Mouse (Mus musculus) midbrain, embryonic 16.5 days (tissue): Measurements from ENCODE around the gene Spem2. TPM values are rescaled to one million over a fixed set of nuclear protein-coding genes. Genes with fewer than 3 reads are reported as not detected.
A peak's percentile ranks its signal among the peaks of the same experiment; 100 is the strongest.

Experiments used
- ATAC-seq: fragments of 200-750 bp; cut with Nextera tagmentation; 2 replicates; pipeline ENCODE4 v1.8.0; 2017; ENCODE audit warnings: moderate TSS enrichment
- H3K27ac ChIP-seq: fragments of 300-500 bp; sonication (generic); 2 replicates; pipeline ENCODE4 v1.5.1; 2014; ENCODE audit warnings: mild to moderate bottlenecking, low read length, mixed read lengths
- H3K27me3 ChIP-seq: fragments of 300-500 bp; sonication (generic); 2 replicates; pipeline ENCODE4 v1.6.1; 2014; ENCODE audit warnings: low read depth, low read length, mixed read lengths; ENCODE audit not compliant: control insufficient read depth, insufficient read depth
- H3K36me3 ChIP-seq: fragments of 300-500 bp; sonication (generic); 2 replicates; pipeline ENCODE4 v1.6.1; 2014; ENCODE audit warnings: mild to moderate bottlenecking, low read length, moderate library complexity, mixed read lengths; ENCODE audit not compliant: control insufficient read depth, insufficient read depth
- H3K4me1 ChIP-seq: fragments of 300-500 bp; sonication (generic); 2 replicates; pipeline ENCODE4 v1.6.1; 2014; ENCODE audit warnings: mild to moderate bottlenecking, low read length, mixed read lengths; ENCODE audit not compliant: control insufficient read depth, insufficient read depth
- H3K4me2 ChIP-seq: fragments of 300-500 bp; sonication (generic); 2 replicates; pipeline ENCODE4 v1.6.1; 2014; ENCODE audit warnings: mild to moderate bottlenecking, low read length, mixed read lengths
- H3K4me3 ChIP-seq: fragments of 300-500 bp; sonication (generic); 2 replicates; pipeline ENCODE4 v1.5.1; 2014; ENCODE audit warnings: low read depth, mild to moderate bottlenecking, low read length, moderate library complexity, mixed read lengths
- H3K9ac ChIP-seq: fragments of 300-500 bp; sonication (generic); 2 replicates; pipeline ENCODE4 v1.6.1; 2014; ENCODE audit warnings: low read depth, low read length, mixed read lengths
- H3K9me3 ChIP-seq: fragments of 300-500 bp; sonication (generic); replicated peaks from 2 replicates; pipeline ENCODE4 v1.6.1; 2014; ENCODE audit warnings: mild to moderate bottlenecking, low read length, mixed read lengths; ENCODE audit not compliant: control insufficient read depth, poor library complexity, severe bottlenecking
- WGBS: fragments of 180-500 bp; shearing (Covaris S2); extraction: QIAGEN DNeasy Blood & Tissue Kit; methylation state at CpG from one replicate; pipeline ENCODE4 v1.1.7; 2014; 5-methylcytosine and 5-hydroxymethylcytosine counted together
- polyA plus RNA-seq: library from polyadenylated mRNA; unstranded; fragments of >200 nt; fragmentation: Nextera tagmentation; extraction: Ambion mirVana; gene quantifications from 2 replicates; pipeline ENCODE4 v1.2.1, GENCODE M21; 2015

Gene Spem2
- polyA plus RNA-seq, 1 experiment from 2014 or later = not detected

DNA sequence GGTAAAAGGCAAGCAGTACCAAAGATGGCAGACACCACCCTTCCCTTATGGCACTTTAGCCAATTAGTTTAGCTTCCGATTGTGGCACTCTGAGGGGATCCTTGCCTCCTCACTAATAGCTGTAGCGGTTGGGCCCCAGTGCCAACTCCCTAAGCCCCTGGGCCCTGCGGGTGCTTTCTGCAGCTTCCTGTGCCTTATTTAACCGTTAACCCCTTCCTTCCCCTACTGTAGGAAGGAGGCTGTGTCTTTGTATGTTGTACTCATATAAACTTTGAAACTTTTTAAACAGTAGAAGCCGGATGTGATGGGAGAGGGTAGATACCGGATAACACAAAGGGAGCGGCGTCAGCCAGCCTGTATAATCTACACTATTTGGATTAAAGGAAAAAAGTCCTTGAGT is 32.5 kb upstream of the Spem2 start:
- ATAC-seq = no peak
- H3K4me3 ChIP-seq = no peak overlapping the region
- 74% methylated on average over 8 of the region's 8 CpGs for WGBS
- no peak overlapping the region for H3K27ac ChIP-seq
- H3K27me3 ChIP-seq = no peaks in the 10 kb centered on the region
- H3K9me3 ChIP-seq = no peaks in the 10 kb centered on the region
- peaks cover 32% of the 10 kb centered on the region for H3K36me3 ChIP-seq
- H3K9ac ChIP-seq = no peak overlapping the region
- no peak overlapping the region for H3K4me2 ChIP-seq
- peaks cover 15% of the 10 kb centered on the region for H3K4me1 ChIP-seq

DNA sequence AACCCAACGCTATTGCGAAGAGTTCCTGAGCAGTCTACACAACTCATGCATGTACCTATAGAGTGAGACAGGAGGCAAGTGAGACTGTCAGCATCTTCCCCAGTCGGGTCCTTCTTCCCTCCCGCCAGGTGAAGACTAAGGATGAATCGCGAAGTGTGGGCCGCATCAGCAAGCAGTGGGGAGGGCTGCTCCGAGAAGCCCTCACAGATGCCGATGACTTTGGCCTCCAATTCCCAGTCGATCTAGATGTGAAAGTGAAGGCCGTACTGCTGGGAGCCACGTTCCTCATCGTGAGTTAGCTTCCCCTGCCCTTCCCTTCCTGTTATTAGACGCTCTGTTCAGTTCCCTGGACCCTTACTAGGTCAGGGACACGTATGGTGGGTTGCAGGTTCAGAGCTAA is 31.6 kb upstream of the Spem2 start:
- no peak for ATAC-seq
- Histone ChIP-seq H3K4me2 (no peak overlapping the region), H3K27me3 (no peaks in the 10 kb centered on the region), H3K36me3 (peaks cover 32% of the 10 kb centered on the region), H3K9me3 (no peaks in the 10 kb centered on the region), H3K27ac (no peak overlapping the region), H3K4me1 (peaks cover 22% of the 10 kb centered on the region), H3K9ac (no peak overlapping the region), H3K4me3 (no peak overlapping the region)
- 92% methylated on average over 15 of the region's 15 CpGs for WGBS

DNA sequence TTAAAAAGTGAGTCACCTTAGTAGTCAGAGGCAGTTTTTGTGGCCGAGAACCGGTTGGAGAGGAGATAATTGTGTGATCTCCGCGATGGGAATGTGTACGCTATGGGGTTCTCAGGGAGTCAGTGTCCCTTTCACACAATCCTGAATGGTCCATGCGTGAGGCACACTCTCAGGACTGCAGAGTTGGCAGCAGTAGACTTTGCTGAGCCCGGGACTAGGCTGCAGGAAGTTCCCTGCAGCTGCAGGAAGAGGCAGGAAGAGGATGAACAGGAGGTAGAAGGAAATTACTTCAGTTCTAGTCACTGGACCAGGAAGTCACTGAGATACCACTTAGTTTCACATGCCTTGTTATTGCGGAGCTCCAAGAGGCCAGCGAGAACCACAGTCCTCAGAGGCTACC is 30.9 kb upstream of the Spem2 start:
- 91% methylated on average over 9 of the region's 9 CpGs for WGBS
- ATAC-seq = no peak
- Histone ChIP-seq H3K9ac (no peak overlapping the region), H3K9me3 (no peaks in the 10 kb centered on the region), H3K36me3 (peaks cover 32% of the 10 kb centered on the region), H3K4me1 (peaks cover 22% of the 10 kb centered on the region), H3K27me3 (no peaks in the 10 kb centered on the region), H3K4me3 (no peak overlapping the region), H3K4me2 (no peak overlapping the region), H3K27ac (no peak overlapping the region)

DNA sequence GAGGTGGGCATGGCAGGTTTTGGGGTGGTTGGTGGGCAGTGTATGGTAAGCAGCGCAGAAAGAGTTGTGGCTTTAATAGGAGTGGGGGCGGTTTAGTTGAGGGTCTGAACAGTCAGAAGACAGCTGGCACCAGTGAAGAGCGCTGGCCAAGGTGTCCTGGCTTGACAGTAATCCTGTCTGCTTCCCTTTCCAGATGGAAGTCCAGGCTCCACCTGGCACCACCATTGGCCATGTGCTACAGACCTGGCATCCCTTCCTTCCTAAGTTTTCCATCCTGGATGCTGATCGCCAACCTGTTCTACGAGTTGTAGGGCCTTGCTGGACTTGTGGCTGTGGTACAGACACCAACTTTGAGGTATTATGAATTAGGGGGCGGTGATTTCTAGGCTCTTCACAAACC is 29.8 kb upstream of the Spem2 start:
- no peak overlapping the region for H3K4me3 ChIP-seq
- H3K9me3 ChIP-seq = no peaks in the 10 kb centered on the region
- H3K36me3 ChIP-seq = peaks cover 32% of the 10 kb centered on the region
- peak overlapping the region; percentile 94 for H3K4me2 ChIP-seq
- WGBS = 93% methylated on average over 6 of the region's 6 CpGs
- no peak overlapping the region for H3K27ac ChIP-seq
- peaks cover 22% of the 10 kb centered on the region for H3K4me1 ChIP-seq
- no peaks in the 10 kb centered on the region for H3K27me3 ChIP-seq
- peak overlapping the region; percentile 88; the same call in 1 of the 2 replicates for H3K9ac ChIP-seq
- no peak for ATAC-seq

DNA sequence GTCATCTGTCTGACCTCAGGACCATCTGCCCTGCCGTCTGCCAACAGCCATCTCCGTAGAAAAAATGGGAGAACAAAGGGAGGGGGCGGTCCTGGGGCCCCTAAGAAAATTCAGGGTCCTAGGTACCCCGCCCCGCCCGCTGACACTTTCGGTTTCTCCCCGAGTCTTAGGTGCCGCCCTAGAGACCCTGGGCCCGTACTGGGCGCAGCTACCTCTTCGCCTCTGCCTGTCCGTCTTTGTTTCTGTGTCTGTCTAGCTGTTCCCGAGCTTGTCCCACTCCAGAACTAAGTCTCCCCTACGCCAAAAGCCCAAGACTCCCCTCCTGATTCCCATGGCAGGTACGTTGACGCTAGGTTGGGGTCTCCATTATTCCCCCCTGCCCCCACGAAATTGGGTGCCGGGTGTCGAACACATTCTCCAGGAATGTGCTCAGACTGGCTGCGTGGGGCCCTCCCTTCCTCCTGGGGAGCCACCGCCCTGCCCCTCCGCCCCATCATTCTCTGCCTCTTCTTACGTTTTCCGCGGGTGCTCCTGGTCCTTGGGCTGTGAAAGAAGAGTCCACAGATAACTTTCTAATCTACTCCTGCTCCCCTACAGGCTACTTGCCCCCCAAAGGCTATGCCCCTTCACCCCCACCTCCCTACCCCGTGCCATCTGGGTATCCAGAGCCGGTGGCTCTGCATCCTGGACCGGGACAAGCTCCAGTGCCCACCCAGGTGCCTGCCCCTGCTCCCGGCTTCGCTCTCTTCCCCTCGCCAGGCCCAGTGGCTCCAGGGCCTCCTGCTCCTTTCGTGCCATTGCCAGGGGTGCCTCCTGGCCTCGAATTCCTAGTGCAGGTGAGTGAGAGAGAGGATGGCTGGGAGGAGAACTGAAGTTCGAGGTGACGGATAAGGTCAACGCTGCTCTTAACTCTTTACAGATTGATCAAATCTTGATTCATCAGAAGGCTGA is 28.7 kb upstream of the Spem2 start:
- no peaks in the 10 kb centered on the region for H3K27me3 ChIP-seq
- peak overlapping the region; percentile 65 for H3K4me3 ChIP-seq
- WGBS = 10% methylated on average over 36 of the region's 37 CpGs
- H3K9me3 ChIP-seq = no peaks in the 10 kb centered on the region
- peaks cover 29% of the 10 kb centered on the region for H3K36me3 ChIP-seq
- peak overlapping the region; percentile 96 for H3K27ac ChIP-seq
- peak; percentile 47 for ATAC-seq
- H3K9ac ChIP-seq = peak overlapping the region; percentile 88
- peak overlapping the region; percentile 94 for H3K4me2 ChIP-seq
- peaks cover 22% of the 10 kb centered on the region for H3K4me1 ChIP-seq

DNA sequence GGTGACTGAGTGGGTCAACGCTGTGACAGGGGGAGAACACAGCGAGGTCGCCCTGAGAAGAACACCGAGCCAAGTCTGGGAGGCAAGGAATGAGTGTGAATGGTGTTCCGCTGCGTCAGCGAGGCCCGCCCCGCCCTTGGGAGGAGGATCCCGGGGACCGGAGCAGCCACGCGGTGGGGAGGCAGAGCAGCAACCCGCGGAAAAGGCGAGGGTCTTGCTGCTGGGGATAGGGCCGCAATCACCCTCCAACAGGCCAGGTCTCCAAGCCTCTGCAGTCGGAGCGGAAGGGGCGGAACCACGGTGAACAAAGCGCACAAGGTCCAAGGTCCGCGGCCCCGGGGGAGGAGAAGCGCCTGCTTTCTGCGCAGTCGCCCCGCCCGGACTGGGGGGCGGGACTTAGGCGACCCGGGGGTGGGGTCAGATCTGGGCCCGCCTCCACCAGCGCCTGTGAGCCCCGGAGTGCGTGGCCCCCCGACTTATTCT is 28.0 kb upstream of the Spem2 start, which contains the start of gene Plscr3:
TSS of gene Plscr3 (plus strand) at position 179 of the 483 bp plus-strand sequence.
- no peaks in the 10 kb centered on the region for H3K9me3 ChIP-seq
- H3K4me1 ChIP-seq = peaks cover 22% of the 10 kb centered on the region
- peak within 1 kb of the TSS; percentile 65 for H3K4me3 ChIP-seq
- H3K4me2 ChIP-seq = peak within 1 kb of the TSS; percentile 94
- ATAC-seq = peak; percentile 89
- peak within 1 kb of the TSS; percentile 96 for H3K27ac ChIP-seq
- H3K36me3 ChIP-seq = peaks cover 22% of the 10 kb centered on the region
- WGBS = under 1% methylated on average over 35 of the region's 38 CpGs
- H3K27me3 ChIP-seq = no peaks in the 10 kb centered on the region
- peak within 1 kb of the TSS; percentile 88 for H3K9ac ChIP-seq

DNA sequence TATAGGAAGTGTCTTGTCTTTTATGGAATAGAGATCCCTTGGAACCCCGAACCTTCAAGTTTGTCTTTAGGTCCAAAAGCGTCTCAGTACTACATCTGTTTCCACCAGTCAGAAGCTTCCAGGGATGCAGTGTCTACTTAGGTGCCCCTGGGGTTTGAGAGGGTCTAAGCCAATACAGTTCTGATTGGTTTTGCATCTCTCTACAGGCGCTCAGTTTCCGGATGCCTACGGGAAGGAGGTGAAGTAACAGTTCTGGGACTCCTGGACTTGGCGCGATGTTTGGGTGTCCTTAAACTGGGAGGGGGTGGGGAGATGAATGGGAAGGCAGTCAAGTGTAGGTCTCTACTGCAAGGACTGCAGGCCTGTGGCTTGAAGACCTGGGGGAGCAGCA is 20.4 kb upstream of the Spem2 start:
- Histone ChIP-seq H3K4me1 (peaks cover 28% of the 10 kb centered on the region), H3K4me2 (peak overlapping the region; percentile 55)
- WGBS = 2% methylated on average over 7 of the region's 7 CpGs

DNA sequence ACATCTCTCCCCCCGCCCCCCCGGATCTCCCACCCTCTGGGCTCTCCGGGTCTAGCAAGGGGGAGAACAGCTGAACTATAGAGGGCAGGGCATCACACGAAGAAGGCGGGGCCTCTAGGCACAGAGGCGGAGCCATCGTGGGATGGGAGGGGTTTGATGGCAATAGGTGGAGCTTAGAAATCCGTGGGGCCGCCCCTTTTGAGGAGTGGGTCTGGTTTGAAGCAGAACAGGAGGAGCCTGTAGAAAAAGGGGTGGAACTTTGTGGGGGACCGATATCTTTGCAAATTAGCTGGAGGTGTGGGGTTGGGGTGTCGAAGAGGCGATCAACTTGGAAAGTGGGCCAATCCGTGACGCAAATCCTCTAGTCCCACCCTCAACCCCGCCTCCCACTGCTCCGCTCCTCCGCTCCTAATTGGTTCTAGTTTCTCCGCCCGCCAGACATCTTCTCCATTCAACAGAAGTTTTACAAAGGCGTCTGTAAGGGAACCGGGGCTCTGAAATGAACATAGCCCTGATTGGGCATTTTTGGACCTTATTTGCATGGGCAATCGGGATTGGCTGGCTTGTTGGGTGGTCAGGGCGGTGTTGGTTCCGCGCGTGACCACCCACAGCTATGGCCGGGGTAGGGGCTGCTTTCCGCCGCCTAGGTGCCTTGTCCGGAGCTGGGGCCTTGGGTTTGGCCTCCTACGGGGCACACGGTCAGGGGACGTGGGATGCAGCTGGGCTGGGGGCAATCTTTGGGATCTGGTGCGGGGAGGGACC is 19.9 kb upstream of the Spem2 start, which contains the start of gene Tmem256:
TSS of gene Tmem256 (plus strand) at position 563 of the 762 bp plus-strand sequence.
- peaks cover 30% of the 10 kb centered on the region for H3K4me1 ChIP-seq
- H3K9ac ChIP-seq = peak within 1 kb of the TSS; percentile 99
- H3K9me3 ChIP-seq = no peaks in the 10 kb centered on the region
- 1% methylated on average over 31 of the region's 34 CpGs for WGBS
- H3K27me3 ChIP-seq = no peaks in the 10 kb centered on the region
- peaks cover 4% of the 10 kb centered on the region; the same call in 1 of the 2 replicates for H3K36me3 ChIP-seq
- H3K4me3 ChIP-seq = peak within 1 kb of the TSS; percentile 94
- ATAC-seq = peak; percentile 88
- H3K27ac ChIP-seq = peak within 1 kb of the TSS; percentile 98
- peak within 1 kb of the TSS; percentile 97 for H3K4me2 ChIP-seq

More for the DNA sequence above, 20.4 kb upstream of the Spem2 start:
- 0 out of 2 replicates have a peak, but pooled peaks have one; percentile 0 for ATAC-seq
- peak overlapping the region; percentile 94 for H3K4me3 ChIP-seq
- H3K27me3 ChIP-seq = no peaks in the 10 kb centered on the region
- peaks cover 3% of the 10 kb centered on the region; the same call in 1 of the 2 replicates for H3K36me3 ChIP-seq
- H3K9me3 ChIP-seq = no peaks in the 10 kb centered on the region
- H3K9ac ChIP-seq = peak overlapping the region; percentile 70
- H3K27ac ChIP-seq = peak overlapping the region; percentile 88
